Mouse (Mus musculus) cortical plate, adult 2 months (tissue): ENCODE results near the gene Eif5.

Experiments
- CTCF ChIP-seq: fragments of 200-500 bp; IDR thresholded peaks from 2 replicates; pipeline ENCODE4 v1.5.1; 2011; ENCODE audit warnings: mild to moderate bottlenecking, control low read depth, low read length; ENCODE audit not compliant: insufficient read depth; ENCODE audit errors: extremely low read depth
- POLR2A ChIP-seq: fragments of 200-500 bp; IDR thresholded peaks from 2 replicates; pipeline ENCODE4 v1.6.1; 2011; ENCODE audit warnings: mild to moderate bottlenecking, low read length, control low read depth; ENCODE audit not compliant: insufficient read depth; ENCODE audit errors: extremely low read depth

DNA sequence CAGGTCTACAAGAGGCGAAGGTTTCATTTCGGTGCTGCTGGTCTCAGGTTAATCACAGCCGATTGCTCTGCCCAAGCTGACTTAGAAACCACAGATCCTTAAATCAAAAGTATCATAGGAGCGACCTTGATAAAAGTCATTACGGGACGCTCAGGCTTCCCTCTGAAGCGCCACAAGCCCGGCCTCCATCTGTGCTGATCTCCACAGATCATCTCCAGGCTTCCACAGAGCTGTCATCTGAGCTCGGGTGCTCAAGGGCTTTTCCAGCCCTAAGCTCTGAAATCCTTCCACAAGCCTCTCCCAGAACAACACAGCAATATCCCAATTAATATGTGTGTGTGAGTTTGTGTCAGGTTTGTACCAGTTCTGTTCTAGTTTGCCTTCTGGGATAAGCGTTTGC lies 29.9 kb upstream of the Eif5 start:
- TF ChIP-seq CTCF (no peak), POLR2A (no peak)
